Mouse (Mus musculus): ENCODE results near the gene Cartpt.

DNA sequence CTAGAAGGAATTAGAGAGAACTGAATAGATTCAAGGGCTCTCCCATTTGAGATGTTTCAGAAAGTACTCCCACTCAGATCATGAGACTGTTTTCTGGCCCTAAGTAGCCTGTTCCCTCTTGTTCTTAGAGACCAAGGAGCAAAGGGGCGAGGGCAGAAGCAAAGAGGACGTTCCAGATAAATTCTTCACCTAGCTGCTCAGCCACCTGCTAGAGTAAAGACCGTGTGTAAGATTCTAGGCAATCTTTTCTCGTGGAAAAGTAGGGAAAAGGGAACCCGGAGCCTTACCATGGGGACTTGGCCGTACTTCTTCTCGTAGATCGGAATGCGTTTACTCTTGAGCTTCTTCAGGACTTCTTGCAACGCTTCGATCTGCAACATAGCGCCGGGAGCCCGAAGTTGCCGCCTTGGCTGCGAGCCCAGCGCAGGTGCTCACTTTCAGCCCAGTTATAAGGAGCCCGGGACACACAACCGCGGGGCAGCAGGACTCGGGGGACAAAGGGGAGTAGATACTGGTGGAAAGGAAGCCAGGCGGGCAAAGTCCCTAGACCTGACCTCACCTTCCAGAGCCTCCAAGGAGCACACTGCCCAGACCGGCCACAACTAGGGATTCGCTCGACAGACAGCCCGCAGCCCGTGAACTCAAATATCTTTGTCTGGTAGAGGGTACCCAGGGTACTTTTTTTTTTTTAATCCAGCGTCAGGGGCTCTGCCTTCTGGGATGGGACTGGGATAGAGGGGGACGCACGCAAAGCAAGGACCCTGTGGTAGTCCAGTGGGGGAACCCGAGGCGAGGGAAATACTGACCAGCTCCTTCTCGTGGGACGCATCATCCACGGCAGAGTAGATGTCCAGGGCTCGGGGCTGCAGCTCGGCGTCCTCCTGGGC is 978 bp downstream of the Cartpt start:
- TF ChIP-seq CTCF (conservative IDR thresholded peaks at IDR 0.05; ENCODE audit: low read length) (no peak), NANOG (IDR thresholded peaks at IDR 0.05; ENCODE audit: borderline replicate concordance, low read length) (no peak), POU5F1 (IDR thresholded peaks at IDR 0.05; ENCODE audit: borderline replicate concordance, low read length) (no peak)

Measured in E14TG2a.4 (cell line).